Mouse (Mus musculus): Measurements from ENCODE around the gene Arhgap21.
A peak's percentile ranks its signal among the peaks of the same experiment; 100 is the strongest.

Arhgap21 gene

DNA sequence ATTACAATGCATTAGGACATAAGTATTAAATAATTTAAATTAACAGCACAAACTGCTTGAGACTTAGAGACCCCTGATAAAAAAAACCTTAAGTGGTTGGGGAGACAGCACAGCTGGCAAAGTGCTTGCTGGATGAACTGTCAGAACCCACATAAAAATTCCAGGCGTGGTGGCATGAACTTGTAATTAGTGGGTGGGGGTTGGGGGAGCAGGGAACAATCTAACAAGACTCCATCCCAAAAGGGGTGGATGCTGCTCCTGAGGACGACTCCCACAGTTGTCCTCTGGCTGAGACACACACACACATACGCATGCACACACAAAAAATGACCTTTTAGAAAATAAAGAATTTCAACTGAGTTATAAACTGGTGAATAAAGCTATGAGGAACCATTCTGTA, 79.9 kb downstream of the Arhgap21 start:
- DNase-seq = no peak

GRCm38 (mm10) chr2:20883288-20883687, 85.4 kb downstream of the Arhgap21 start:
- DNase-seq = no peak

DNA sequence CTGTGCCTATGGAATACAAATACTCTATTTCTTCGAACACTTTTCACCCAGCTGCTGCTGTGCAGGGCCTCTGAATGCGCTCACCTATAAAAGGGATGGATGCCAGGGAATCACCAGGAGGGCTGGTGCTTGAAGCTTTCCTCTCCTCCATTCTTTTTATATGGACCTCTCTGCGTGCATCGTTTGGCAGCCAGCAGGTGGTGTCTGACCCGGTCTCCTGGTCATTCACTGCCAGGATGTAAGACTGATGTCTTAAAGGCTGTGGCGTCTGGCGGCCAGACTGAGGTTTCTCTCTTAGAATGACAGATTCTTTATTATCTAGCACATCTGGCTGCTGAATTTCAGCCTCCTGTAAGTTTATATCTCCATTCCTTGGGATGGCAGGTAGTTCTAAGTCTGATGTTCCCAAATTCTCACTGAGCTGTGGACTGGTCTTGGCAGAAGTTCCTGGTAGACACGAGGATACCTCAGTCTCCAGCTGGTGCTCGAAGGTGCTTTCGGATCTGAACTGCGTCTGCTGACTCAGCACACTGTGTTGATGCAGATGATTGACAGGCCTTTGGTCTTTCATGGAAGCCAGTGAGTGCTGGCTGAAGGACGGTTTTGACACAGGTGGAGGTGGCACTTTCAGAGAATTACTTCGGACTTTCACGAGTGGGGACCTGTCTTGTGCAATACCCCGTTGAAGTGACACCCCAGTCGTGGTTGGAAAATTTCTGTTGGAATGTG, 88.6 kb downstream of the Arhgap21 start:
- DNase-seq = no peak

DNA sequence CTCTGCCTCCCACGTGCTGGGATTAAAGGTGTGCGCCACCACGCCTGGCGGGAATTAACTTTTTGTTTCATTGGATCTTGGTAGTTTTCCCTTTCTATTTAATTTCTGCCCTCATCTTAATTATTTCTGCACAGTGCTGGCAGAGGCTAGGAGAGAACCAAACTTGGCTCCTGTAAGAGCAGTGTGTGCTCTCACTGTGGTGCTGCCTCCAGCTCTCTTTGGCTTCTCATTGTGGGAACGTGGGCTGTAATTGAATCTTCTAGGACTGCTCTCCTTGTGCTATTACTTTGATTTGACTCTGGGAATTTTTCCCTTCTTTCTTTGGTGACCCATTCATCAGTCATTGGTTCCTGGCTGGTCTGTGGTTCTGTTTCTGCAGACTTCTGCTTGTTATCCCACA, 94.1 kb downstream of the Arhgap21 start:
- DNase-seq = no peak

DNA sequence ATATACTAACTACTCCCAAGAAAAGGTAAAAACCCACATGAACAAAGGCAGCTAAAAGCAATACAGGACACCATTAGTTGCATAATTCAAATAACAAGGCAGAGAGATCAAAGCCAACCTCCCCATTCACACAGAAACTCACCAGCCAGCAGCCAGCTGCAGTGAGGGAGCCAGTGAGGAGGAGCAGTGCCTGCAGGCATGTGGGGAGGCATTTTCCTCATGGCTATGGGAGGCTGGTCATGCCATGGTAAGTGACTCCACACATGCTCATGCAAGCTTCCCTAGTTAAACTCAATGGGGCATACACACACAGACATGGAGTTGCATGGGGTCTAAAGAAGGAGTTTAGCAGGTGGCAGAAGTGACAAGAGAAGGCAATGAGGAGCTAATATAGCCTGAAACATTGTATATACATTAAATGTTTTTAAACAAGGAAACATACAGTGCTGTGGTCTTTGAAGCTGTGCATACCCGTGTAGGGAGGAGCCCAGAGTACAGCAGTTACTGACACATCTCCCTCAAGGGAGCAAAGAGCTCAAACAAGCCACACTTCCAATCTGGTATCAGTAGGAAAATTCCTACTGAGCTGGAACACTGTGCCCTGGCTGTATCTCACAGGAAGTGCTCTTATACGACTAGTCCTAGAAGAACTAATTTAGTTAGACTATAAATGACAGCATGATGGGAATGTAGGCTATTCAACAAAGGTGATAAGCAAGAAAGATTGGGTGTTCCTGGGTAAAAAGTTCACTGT, 99.3 kb downstream of the Arhgap21 start:
- no peak for DNase-seq

- no peak for DNase-seq
These were observed 100.6 kb downstream of the Arhgap21 start for GRCm38 (mm10) chr2:20868052-20868451.

DNA sequence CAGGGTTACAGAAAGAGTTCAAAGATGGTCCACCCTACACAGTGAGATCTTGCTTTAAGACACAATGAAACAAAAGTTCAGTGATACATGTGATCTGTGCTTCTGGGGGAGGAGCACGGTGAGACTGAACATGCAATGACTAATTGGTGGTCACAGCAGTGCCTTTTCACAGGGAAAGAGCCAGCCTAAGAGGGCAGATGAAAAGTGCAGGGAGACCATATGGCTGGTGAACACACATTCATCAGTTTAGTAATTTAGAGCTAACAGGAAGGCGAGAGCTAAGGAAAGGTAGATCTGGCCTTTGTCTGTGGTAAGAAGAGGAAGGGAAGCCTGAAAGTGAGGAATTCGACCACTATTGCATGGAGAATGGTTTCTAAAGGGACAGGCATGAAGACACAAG, 102.9 kb downstream of the Arhgap21 start:
- DNase-seq = no peak

- no peak for DNase-seq
These were observed 104.1 kb downstream of the Arhgap21 start for GRCm38 (mm10) chr2:20864569-20864968.

DNA sequence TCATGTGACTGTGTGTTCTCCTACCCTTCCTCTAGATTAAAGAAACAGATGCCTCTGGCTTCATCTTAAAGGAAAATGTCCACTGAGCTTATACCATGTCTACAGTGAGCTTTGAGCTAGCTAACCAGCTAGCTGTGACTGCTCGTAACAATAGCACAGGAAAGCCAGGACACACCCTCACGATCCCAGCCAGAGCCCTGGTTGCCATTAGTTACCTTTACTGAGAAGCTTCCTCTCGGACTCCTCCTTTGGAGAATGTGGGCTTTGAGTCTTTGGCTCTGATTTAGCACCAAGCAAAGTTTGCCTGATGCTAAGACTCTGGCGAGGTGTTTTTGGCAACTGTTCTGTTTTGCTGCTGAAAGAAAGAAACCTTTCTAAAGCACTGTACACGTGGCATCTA, 107.9 kb downstream of the Arhgap21 start:
- no peak for DNase-seq

DNA sequence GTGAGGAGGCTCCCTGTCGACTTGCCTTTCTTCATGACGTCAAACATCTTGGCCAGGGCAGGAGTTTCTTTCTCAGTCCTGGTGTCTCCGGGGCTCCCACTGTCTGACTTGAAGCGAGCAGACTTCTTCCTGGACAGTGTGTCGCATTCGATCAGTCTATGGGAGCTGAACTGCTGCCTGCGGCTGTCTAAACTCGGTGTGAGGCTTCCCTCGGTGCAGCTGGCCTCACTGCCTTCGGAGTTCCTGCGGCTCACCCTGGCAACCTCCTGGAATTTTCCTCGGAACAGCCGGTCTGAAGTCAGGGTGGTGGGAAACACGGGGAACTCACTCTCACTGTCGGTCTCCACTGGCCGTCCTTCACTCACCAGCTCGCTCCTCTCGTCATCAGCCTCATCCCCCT, 119.3 kb downstream of the Arhgap21 start:
- DNase-seq = no peak

DNA sequence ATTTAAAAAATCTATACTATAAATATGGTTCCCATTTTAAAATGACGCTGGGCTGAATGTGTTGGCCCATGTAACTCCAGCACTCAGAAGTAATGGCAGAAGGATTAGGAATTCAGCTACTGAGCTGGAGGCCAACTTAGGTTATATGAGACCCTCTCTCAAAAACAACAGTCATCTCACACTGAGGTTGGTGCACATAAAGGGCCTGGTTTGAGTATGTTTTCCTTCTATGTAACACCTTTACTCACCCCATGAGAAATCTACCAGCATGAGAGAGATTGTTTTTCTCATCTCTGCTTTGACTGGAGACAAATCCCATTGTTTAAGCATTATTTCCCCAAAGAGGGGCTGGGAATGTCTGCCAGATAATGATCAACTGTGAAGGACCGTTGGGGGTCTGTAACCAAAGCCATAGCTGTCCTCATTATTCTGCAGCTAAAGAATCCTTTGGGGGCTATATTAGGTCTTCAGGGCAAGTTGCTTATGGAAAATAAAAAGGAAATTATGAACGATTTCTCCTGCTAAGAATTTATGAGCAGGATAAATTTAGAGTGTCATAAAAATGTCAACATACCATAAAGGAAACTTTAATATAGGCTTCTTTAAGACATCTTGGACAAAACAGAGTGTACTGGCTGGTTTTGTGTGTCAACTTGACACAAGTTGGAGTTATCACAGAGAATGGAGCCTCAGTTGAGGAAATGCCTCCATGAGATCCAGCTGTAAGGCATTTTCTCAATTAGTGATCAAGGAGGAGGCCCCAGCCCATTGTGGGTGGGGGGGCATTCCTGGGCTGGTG, 136.9 kb downstream of the Arhgap21 start:
- DNase-seq = no peak

DNA sequence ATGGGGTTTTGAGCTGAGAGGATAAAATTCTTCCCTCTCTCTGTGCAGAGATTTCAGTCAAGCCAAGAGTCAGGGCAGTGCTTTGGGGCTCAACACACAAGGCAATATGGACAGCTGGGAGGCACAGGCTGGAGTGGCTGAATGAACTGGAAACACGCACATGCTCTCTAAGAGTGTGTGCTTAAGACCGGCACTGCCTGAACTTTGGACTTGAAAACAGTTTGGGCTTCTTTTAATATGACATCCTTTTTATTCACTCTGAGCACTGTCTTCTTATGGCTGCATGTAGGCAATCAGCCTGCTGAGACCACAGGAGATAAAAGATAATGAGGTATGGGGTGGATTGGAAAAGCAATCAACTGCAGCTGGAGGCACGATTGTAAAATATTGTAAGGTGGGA, 137.8 kb downstream of the Arhgap21 start:
- no peak for DNase-seq

- DNase-seq = no peak
These were observed 142.4 kb downstream of the Arhgap21 start for GRCm38 (mm10) chr2:20826258-20826657.

- no peak for DNase-seq
These were observed 150.5 kb downstream of the Arhgap21 start for GRCm38 (mm10) chr2:20818226-20818625.

GRCm38 (mm10) chr2:20813986-20814385, 154.7 kb downstream of the Arhgap21 start:
- DNase-seq = no peak

DNA sequence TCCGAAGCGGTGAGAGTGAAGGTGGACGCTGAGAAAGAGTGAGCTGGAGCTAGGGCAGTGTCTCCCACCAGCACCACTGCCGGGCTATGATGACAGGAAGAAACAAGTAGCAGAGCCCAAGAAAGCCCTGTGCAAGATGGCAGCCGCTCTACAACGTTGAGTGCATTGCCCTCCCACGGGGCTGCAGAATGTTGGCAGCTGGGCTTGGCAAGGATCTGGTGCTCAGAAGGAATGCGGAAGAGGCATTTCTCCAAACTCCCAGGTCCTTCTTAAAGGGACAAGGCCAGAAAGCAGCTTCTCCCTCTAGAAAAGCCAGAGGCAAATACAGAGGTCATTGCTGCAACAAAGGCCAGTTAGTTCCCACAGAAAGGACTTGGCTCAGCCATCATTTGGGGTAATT, 157.2 kb downstream of the Arhgap21 start:
- peak; percentile 19 for DNase-seq

DNA sequence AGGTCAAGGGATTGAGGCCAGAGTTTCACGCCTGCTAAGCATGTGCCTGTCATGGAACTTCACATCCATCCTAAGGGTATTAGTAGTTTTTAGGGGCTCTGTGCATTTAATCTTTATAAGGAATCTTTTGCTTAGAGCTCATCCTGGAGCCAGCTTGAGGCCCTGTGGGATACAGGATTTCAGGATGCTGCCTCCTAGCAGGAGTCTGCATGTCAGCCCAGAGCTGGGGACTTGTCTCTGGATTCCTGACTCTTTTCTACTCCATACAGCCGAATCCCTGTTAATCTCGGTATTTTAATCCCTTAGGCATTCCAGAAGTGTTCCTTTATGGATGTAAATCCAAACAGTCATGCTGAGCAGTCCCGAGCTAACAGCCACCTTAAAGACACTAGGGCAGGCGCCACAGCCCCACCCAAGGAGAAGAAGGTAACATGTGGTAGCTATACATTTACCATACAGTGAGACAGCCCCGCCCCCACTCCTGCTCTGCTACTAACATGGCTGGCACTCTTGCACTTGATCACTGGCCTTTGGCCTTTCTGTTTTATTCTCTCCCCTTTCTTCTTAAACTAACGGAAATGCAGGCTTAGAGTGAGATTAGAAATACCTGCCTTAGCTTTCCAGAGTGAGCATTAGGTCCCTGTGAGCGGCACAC, 167.3 kb downstream of the Arhgap21 start:
- no peak for DNase-seq
